Mouse (Mus musculus) forebrain, embryonic 10.5 days (tissue): ENCODE measurements at regions not wholly inside any gene's neighbourhood (a gene's known extent, or its start where the extent isn't known, plus 50 kb on each side); places are given as distances from the start of the nearest gene placed in this dataset.

Experiments used
- DNase-seq: peaks from one replicate; pipeline ENCODE4 v3.0.0-alpha.2; 2017; ENCODE audit warnings: low spot score; ENCODE audit errors: extremely low spot score
- H3K27ac ChIP-seq: fragments of 300-500 bp; sonication (generic); 2 replicates; pipeline ENCODE4 v1.5.1; 2016; ENCODE audit warnings: mild to moderate bottlenecking
- H3K27me3 ChIP-seq: fragments of 300-500 bp; sonication (generic); 2 replicates; pipeline ENCODE4 v1.6.1; 2016; ENCODE audit warnings: mild to moderate bottlenecking; ENCODE audit not compliant: poor library complexity, severe bottlenecking
- H3K36me3 ChIP-seq: fragments of 300-500 bp; sonication (generic); replicated peaks from 2 replicates; pipeline ENCODE4 v1.6.1; 2016; ENCODE audit warnings: mild to moderate bottlenecking, moderate library complexity
- H3K4me1 ChIP-seq: fragments of 300-500 bp; sonication (generic); 2 replicates; pipeline ENCODE4 v1.6.1; 2016
- H3K4me3 ChIP-seq: fragments of 300-500 bp; sonication (generic); 2 replicates; pipeline ENCODE4 v1.5.1; 2016; ENCODE audit warnings: mild to moderate bottlenecking, moderate library complexity
- H3K9me3 ChIP-seq: fragments of 300-500 bp; sonication (generic); 2 replicates; pipeline ENCODE4 v1.6.1; 2016; ENCODE audit warnings: mild to moderate bottlenecking, moderate library complexity
- WGBS: fragments of 180-500 bp; shearing (Covaris S2); methylation state at CpG from one replicate; pipeline ENCODE4 v1.1.7; 2016; 5-methylcytosine and 5-hydroxymethylcytosine counted together

GRCm38 (mm10) chr11:91131960-91132359 is 443.8 kb upstream of the Tom1l1 start:
- DNase-seq = no peak

GRCm38 (mm10) chr11:91098186-91098585 is 410.0 kb upstream of the Tom1l1 start:
- H3K9me3 ChIP-seq = no peaks in the 10 kb centered on the region
- peaks cover 9% of the 10 kb centered on the region for H3K4me1 ChIP-seq
- H3K36me3 ChIP-seq = no peaks in the 10 kb centered on the region
- DNase-seq = no peak
- no peak overlapping the region for H3K4me3 ChIP-seq
- H3K27me3 ChIP-seq = no peaks in the 10 kb centered on the region
- no peak overlapping the region for H3K27ac ChIP-seq
- 52% methylated on average over 5 of the region's 5 CpGs for WGBS

More at GRCm38 (mm10) chr11:91131960-91132359, 443.8 kb upstream of the Tom1l1 start:
- H3K36me3 ChIP-seq = no peaks in the 10 kb centered on the region
- no peaks in the 10 kb centered on the region for H3K9me3 ChIP-seq
- H3K27ac ChIP-seq = no peak overlapping the region
- 38% methylated on average over 6 of the region's 6 CpGs for WGBS
- H3K4me1 ChIP-seq = peaks cover 22% of the 10 kb centered on the region
- H3K27me3 ChIP-seq = no peaks in the 10 kb centered on the region
- H3K4me3 ChIP-seq = no peak overlapping the region

GRCm38 (mm10) chr11:91097552-91097951 is 409.4 kb upstream of the Tom1l1 start:
- no peak for DNase-seq
- Histone ChIP-seq H3K27ac (no peak overlapping the region), H3K27me3 (no peaks in the 10 kb centered on the region), H3K36me3 (no peaks in the 10 kb centered on the region), H3K4me3 (no peak overlapping the region), H3K4me1 (peaks cover 9% of the 10 kb centered on the region), H3K9me3 (no peaks in the 10 kb centered on the region)
- 75% methylated on average over 3 of the region's 3 CpGs for WGBS

- no peak overlapping the region for H3K27ac ChIP-seq
- 82% methylated on average over 12 of the region's 12 CpGs for WGBS
- no peak for DNase-seq
- H3K27me3 ChIP-seq = no peaks in the 10 kb centered on the region
- no peaks in the 10 kb centered on the region for H3K36me3 ChIP-seq
- no peaks in the 10 kb centered on the region for H3K9me3 ChIP-seq
- no peak overlapping the region for H3K4me3 ChIP-seq
- peaks cover 9% of the 10 kb centered on the region for H3K4me1 ChIP-seq
Observed at GRCm38 (mm10) chr11:91096000-91096652, 408.0 kb upstream of the Tom1l1 start.

- no peaks in the 10 kb centered on the region for H3K36me3 ChIP-seq
- no peak overlapping the region for H3K27ac ChIP-seq
- no peaks in the 10 kb centered on the region for H3K9me3 ChIP-seq
- no peak for DNase-seq
- 91% methylated on average over 6 of the region's 6 CpGs for WGBS
- H3K4me3 ChIP-seq = no peak overlapping the region
- H3K4me1 ChIP-seq = no peaks in the 10 kb centered on the region
- H3K27me3 ChIP-seq = no peaks in the 10 kb centered on the region
Observed at GRCm38 (mm10) chr11:91065365-91065764, 377.2 kb upstream of the Tom1l1 start.

- Histone ChIP-seq H3K4me3 (no peak overlapping the region), H3K4me1 (peaks cover under 1% of the 10 kb centered on the region; the same call in 1 of the 2 replicates), H3K9me3 (no peaks in the 10 kb centered on the region), H3K27me3 (no peaks in the 10 kb centered on the region), H3K36me3 (no peaks in the 10 kb centered on the region), H3K27ac (no peak overlapping the region)
- WGBS = 67% methylated on average over 9 of the region's 9 CpGs
- no peak for DNase-seq
Observed at GRCm38 (mm10) chr11:91056966-91057597, 368.9 kb upstream of the Tom1l1 start.

- Histone ChIP-seq H3K9me3 (no peaks in the 10 kb centered on the region), H3K36me3 (no peaks in the 10 kb centered on the region), H3K4me1 (peaks cover 9% of the 10 kb centered on the region), H3K27me3 (no peaks in the 10 kb centered on the region), H3K27ac (no peak overlapping the region), H3K4me3 (no peak overlapping the region)
- WGBS = 85% methylated on average over 2 of the region's 2 CpGs
- no peak for DNase-seq
Observed at GRCm38 (mm10) chr11:91053321-91053720, 365.2 kb upstream of the Tom1l1 start.

GRCm38 (mm10) chr11:91051646-91052045 is 363.5 kb upstream of the Tom1l1 start:
- Histone ChIP-seq H3K4me3 (no peak overlapping the region), H3K9me3 (no peaks in the 10 kb centered on the region), H3K4me1 (peaks cover 9% of the 10 kb centered on the region), H3K27me3 (no peaks in the 10 kb centered on the region), H3K36me3 (no peaks in the 10 kb centered on the region), H3K27ac (no peak overlapping the region; the same call in 1 of the 2 replicates)
- WGBS = 41% methylated on average over 3 of the region's 3 CpGs
- DNase-seq = no peak

- no peak overlapping the region for H3K4me3 ChIP-seq
- no peaks in the 10 kb centered on the region for H3K36me3 ChIP-seq
- WGBS = 75% methylated on average over 3 of the region's 3 CpGs
- H3K27ac ChIP-seq = no peak overlapping the region
- no peaks in the 10 kb centered on the region for H3K4me1 ChIP-seq
- H3K27me3 ChIP-seq = no peaks in the 10 kb centered on the region
- no peak for DNase-seq
- no peaks in the 10 kb centered on the region for H3K9me3 ChIP-seq
Observed at GRCm38 (mm10) chr11:91041486-91041885, 353.3 kb upstream of the Tom1l1 start.
